Mouse (Mus musculus) liver, embryonic 14.5 days (tissue): ENCODE results near the gene C2cd3.

Source experiments
- CTCF ChIP-seq: IDR thresholded peaks from 2 replicates; pipeline ENCODE4 v1.5.1; 2016; ENCODE audit warnings: antibody characterized with exemption, low read depth, control low read depth
- EP300 ChIP-seq: IDR thresholded peaks from 2 replicates; pipeline ENCODE4 v1.6.1; 2016; ENCODE audit warnings: antibody characterized with exemption, low read depth

DNA sequence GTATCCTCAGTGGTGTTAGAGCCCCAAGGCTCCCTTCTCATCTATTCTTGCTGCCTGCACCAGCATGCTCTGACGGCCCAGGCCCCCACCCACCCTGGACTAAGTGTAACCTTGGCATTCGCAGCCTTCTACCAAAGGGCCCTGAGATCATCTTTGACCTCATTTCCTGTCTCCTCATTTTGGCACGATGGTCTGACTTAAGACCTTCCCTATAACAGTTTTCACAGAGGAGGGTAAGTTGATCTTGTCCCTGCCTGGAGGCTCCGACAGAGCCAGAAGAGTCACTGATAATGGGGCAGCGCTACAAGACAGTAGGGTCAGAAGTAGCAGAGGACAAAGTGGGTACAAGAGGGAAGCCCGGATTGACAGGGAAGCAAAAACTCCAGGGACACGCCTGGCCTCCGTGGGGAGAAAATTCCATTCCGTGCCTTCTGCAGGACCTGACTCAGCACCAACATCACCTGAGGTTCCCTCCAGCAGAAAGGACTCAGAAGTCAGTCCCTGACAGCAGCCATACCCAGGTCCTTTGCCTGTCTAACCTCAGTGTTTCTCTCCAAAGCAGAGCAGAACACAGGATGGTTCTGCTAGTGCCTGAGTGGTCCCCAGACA lies 101.9 kb downstream of the C2cd3 start:
- TF ChIP-seq CTCF (no peak), EP300 (no peak)
